ENCODE assay signal across 23 mouse cellular contexts in genomic region chr1:168805442-168805841, GRCm38 (mm10).
"Had no signal": no experiment of that assay in that cellular context is flagged by ENCODE, and none has a peak within 500 bp of the region (broad histone marks: within the 10 kb centered on the region; RNA-seq: fewer than 3 reads in every experiment).

No protein-coding gene starts in this region.

- ATAC-seq: hindbrain, embryonic 16.5 days; inflammation-experienced regulatory T-cells, adult 6 months; intestine, embryonic 15.5 days; intestine, postnatal 0 days had no signal

- H3K4me2 ChIP-seq: heart, embryonic 12.5 days; hindbrain, embryonic 12.5 days; hindbrain, embryonic 14.5 days; intestine, embryonic 15.5 days; limb, embryonic 12.5 days had no signal

- H3K4me1 ChIP-seq: heart, embryonic 10.5 days; heart, embryonic 12.5 days; hindbrain, embryonic 10.5 days; hindbrain, embryonic 12.5 days; intestine, embryonic 15.5 days; limb, embryonic 10.5 days; limb, embryonic 12.5 days had no signal

- H3K9me3 ChIP-seq: heart, embryonic 10.5 days; heart, embryonic 12.5 days; hindbrain, embryonic 10.5 days; hindbrain, embryonic 12.5 days; intestine, embryonic 15.5 days; limb, embryonic 10.5 days; limb, embryonic 12.5 days had no signal

- H3K9ac ChIP-seq: heart, embryonic 12.5 days; hindbrain, embryonic 12.5 days; hindbrain, embryonic 14.5 days; intestine, embryonic 15.5 days; limb, embryonic 12.5 days had no signal

- H3K27me3 ChIP-seq: heart, embryonic 12.5 days; hindbrain, embryonic 12.5 days; intestine, embryonic 15.5 days; limb, embryonic 12.5 days had no signal

- H3K4me3 ChIP-seq: gastrocnemius, adult 2 months; heart, embryonic 10.5 days; heart, embryonic 12.5 days; hindbrain, embryonic 10.5 days; hindbrain, embryonic 12.5 days; intestine, embryonic 15.5 days; layer of hippocampus, adult 2 months; limb, embryonic 10.5 days; limb, embryonic 12.5 days had no signal

- H3K27ac ChIP-seq: gastrocnemius, adult 2 months; heart, embryonic 10.5 days; hindbrain, embryonic 10.5 days; hindbrain, embryonic 12.5 days; hindbrain, embryonic 14.5 days; intestine, embryonic 15.5 days; layer of hippocampus, adult 2 months; limb, embryonic 10.5 days; limb, embryonic 12.5 days had no signal

- H3K36me3 ChIP-seq: heart, embryonic 10.5 days; heart, embryonic 12.5 days; hindbrain, embryonic 10.5 days; hindbrain, embryonic 12.5 days; intestine, embryonic 15.5 days; limb, embryonic 10.5 days; limb, embryonic 12.5 days had no signal

- DNase-seq: gastrocnemius, adult 2 months; gastrocnemius, postnatal 10 days; gastrocnemius, postnatal 25 days; heart, adult 18-20 months; heart, postnatal 10 days; heart, postnatal 4 days; kidney, adult 18-20 months; kidney, adult 8-10 months; kidney, postnatal 10 days; kidney, postnatal 25 days; kidney, postnatal 4 days had no signal
